28 mouse cellular contexts compared by ENCODE assay signal in the genomic region with DNA sequence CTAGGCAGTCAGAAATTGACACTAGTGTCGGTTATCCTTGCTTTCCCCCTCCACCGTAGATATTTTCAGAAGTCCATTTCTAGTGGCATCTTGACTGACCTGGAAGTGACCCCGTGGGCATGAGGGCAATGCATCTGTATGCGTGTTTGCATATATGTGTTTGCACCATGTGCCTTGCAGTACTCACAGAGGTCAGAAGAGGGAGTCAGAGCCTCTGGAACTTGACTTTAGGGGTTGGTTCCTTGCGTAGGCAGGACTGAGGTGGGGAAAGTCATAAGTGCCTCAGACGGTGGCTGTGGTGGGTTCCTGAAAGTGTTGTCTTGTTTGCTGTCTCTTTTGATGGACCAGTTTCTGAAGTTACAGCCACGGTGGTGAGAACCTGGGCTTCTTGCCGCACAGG.
A peak's percentile ranks its signal among the peaks of the same experiment; 100 is the strongest.
DNase-seq lines count a peak whose midpoint lies in the region; ATAC-seq and TF ChIP-seq lines count a peak whose summit lies in the region.
"Had no signal": no experiment of that assay in that cellular context is flagged by ENCODE, and none has a peak within 500 bp of the region (broad histone marks: within the 10 kb centered on the region; RNA-seq: fewer than 3 reads in every experiment).

No protein-coding gene starts in this region.

- ATAC-seq in G1E (ENCODE audit: extremely low read depth, insufficient number of reproducible peaks, low FRiP score, poor library complexity, severe bottlenecking) = no peak
- ATAC-seq in stomach, postnatal 0 days (ENCODE audit: low FRiP score, low TSS enrichment) = no peak
- ATAC-seq: forebrain, embryonic 13.5 days; forebrain, embryonic 16.5 days; hindbrain, embryonic 16.5 days; inflammation-experienced regulatory T-cells, adult 6 months; intestine, embryonic 16.5 days had no signal

- H3K4me3 ChIP-seq in layer of hippocampus, adult 2 months = no peak overlapping the region
- H3K4me3 ChIP-seq in G1E (ENCODE audit: low read depth, low read length) = no peak overlapping the region
- H3K4me3 ChIP-seq in stomach, postnatal 0 days (ENCODE audit: low read depth, low read length) = no peak overlapping the region
- H3K4me3 ChIP-seq: embryonic facial prominence, embryonic 10.5 days; embryonic facial prominence, embryonic 13.5 days; erythroblast, embryonic 14.5 days; forebrain, embryonic 13.5 days; hindbrain, embryonic 10.5 days; hindbrain, embryonic 13.5 days had no signal

- no peaks in the 10 kb centered on the region for H3K27me3 ChIP-seq in G1E (ENCODE audit: insufficient read depth, low read length)
- no peaks in the 10 kb centered on the region for H3K27me3 ChIP-seq in stomach, postnatal 0 days (ENCODE audit: control insufficient read depth, insufficient read depth, low read length)
- H3K27me3 ChIP-seq: CH12.LX; embryonic facial prominence, embryonic 13.5 days; forebrain, embryonic 13.5 days; hindbrain, embryonic 13.5 days had no signal

- intact Hi-C loops in heart, postnatal 36 days (cut with DNase I) = loop anchor here (5.0 kb wide), 1 partner anchor 282 kb away; no protein-coding TSS in a partner anchor

- peaks cover 47% of the 10 kb centered on the region for H3K36me3 ChIP-seq in G1E (replicated peaks)
- no peaks in the 10 kb centered on the region for H3K36me3 ChIP-seq in stomach, postnatal 0 days (ENCODE audit: control insufficient read depth, insufficient read depth, low read length)
- H3K36me3 ChIP-seq: embryonic facial prominence, embryonic 10.5 days; embryonic facial prominence, embryonic 13.5 days; hindbrain, embryonic 10.5 days; hindbrain, embryonic 13.5 days had no signal

- peaks cover 34% of the 10 kb centered on the region for H3K9me3 ChIP-seq in G1E (replicated peaks)
- H3K9me3 ChIP-seq in stomach, postnatal 0 days (ENCODE audit: control insufficient read depth, low read length) = no peaks in the 10 kb centered on the region
- H3K9me3 ChIP-seq: forebrain, embryonic 13.5 days had no signal

- DNase-seq in layer of hippocampus, adult 2 months (ENCODE audit: low spot score in 2 of 2) = no peak
- DNase-seq in layer of hippocampus, adult 8-10 months (ENCODE audit: low spot score in 2 of 2) = no peak
- no peak for DNase-seq in G1E (ENCODE audit: low spot score)
- DNase-seq in ZHBTc4 (ENCODE audit: low read depth, low spot score) = peak; percentile 68
- DNase-seq in stomach, postnatal 0 days (ENCODE audit: low spot score) = no peak
- no peak for DNase-seq in c-Kit-positive CD71-positive TER-119-positive erythroid progenitor cells, embryonic 14.5 days (ENCODE audit: low spot score)
- DNase-seq in heart, postnatal 36 days = no peak
- DNase-seq in spleen, postnatal 14 days (ENCODE audit: low spot score in 2 of 2) = no peak
- DNase-seq: adrenal gland, postnatal 10 days; adrenal gland, postnatal 36 days; cerebellum, adult 11-12 months; cerebellum, adult 8-10 months; cerebellum, postnatal 36 days; embryo, embryonic 11 days; gastrocnemius, postnatal 14 days; heart, adult 11 months had no signal

- no peaks in the 10 kb centered on the region for H3K4me1 ChIP-seq in G1E (ENCODE audit: insufficient read depth, low read depth, low read length)
- no peaks in the 10 kb centered on the region for H3K4me1 ChIP-seq in stomach, postnatal 0 days (replicated peaks; ENCODE audit: control insufficient read depth, insufficient read depth)
- H3K4me1 ChIP-seq: embryonic facial prominence, embryonic 13.5 days; forebrain, embryonic 13.5 days; hindbrain, embryonic 10.5 days; hindbrain, embryonic 13.5 days had no signal

- 76% methylated on average over 8 of the region's 8 CpGs for WGBS in stomach, postnatal 0 days

- no peak for TF ChIP-seq EP300 in stomach, postnatal 0 days (optimal IDR thresholded peaks at IDR 0.05)

- H3K4me2 ChIP-seq in stomach, postnatal 0 days (replicated peaks; ENCODE audit: low read depth) = no peak overlapping the region
- H3K4me2 ChIP-seq: embryonic facial prominence, embryonic 13.5 days; forebrain, embryonic 13.5 days; heart, embryonic 11.5 days; hindbrain, embryonic 13.5 days had no signal

- no peak overlapping the region for H3K9ac ChIP-seq in stomach, postnatal 0 days (ENCODE audit: low read length)
- H3K9ac ChIP-seq: embryonic facial prominence, embryonic 13.5 days; forebrain, embryonic 13.5 days; hindbrain, embryonic 13.5 days had no signal

- peak; percentile 49 for TF ChIP-seq CTCF in layer of hippocampus, adult 2 months (conservative IDR thresholded peaks at IDR 0.05)
- TF ChIP-seq CTCF in G1E (IDR thresholded peaks at IDR 0.05; ENCODE audit: low read depth, low read length) = peak; percentile 44; the same call in 1 of the 2 replicates
- peak; percentile 31 for TF ChIP-seq CTCF in stomach, postnatal 0 days (IDR thresholded peaks at IDR 0.05; ENCODE audit: low read depth)

- H3K27ac ChIP-seq in layer of hippocampus, adult 2 months = no peak overlapping the region
- no peak overlapping the region for H3K27ac ChIP-seq in stomach, postnatal 0 days (replicated peaks)
- H3K27ac ChIP-seq: embryonic facial prominence, embryonic 10.5 days; embryonic facial prominence, embryonic 13.5 days; forebrain, embryonic 13.5 days; hindbrain, embryonic 10.5 days; hindbrain, embryonic 13.5 days had no signal
